Mouse (Mus musculus): ENCODE results near the gene Ccdc62. TPM values are rescaled to one million over a fixed set of nuclear protein-coding genes. Genes with fewer than 3 reads are reported as not detected.

Ccdc62 gene
- 3.1 and 8.0 TPM in 2 replicates for polyA plus RNA-seq (2011; ENCODE audit: insufficient read length, low read depth, missing spikeins)

- TF ChIP-seq CTCF (IDR thresholded peaks at IDR 0.05; ENCODE audit: borderline replicate concordance, insufficient read depth, low read length): no peak
- TF ChIP-seq POLR2A (IDR thresholded peaks at IDR 0.05; ENCODE audit: low read depth, low read length): peak; percentile 95
- Histone ChIP-seq H3K4me3 (ENCODE audit: insufficient read depth, low read length) (peak within 1 kb of the TSS; percentile 72), H3K4me1 (ENCODE audit: control insufficient read depth, insufficient read depth, low read length) (no peaks in the 10 kb centered on the region), H3K27ac (ENCODE audit: insufficient read depth, low read length) (peak within 1 kb of the TSS; percentile 57)
Observed at GRCm38 (mm10) chr5:123930508-123930989, at the start of gene Ccdc62. Ccdc62 (plus strand) TSS chr5:123930679.

- Histone ChIP-seq H3K4me3 (ENCODE audit: insufficient read depth, low read length) (no peak overlapping the region), H3K27ac (ENCODE audit: insufficient read depth, low read length) (no peak overlapping the region)
- TF ChIP-seq CTCF (IDR thresholded peaks at IDR 0.05; ENCODE audit: borderline replicate concordance, insufficient read depth, low read length) (no peak), POLR2A (IDR thresholded peaks at IDR 0.05; ENCODE audit: low read depth, low read length) (no peak)
Observed at GRCm38 (mm10) chr5:123880778-123881177, 49.7 kb upstream of the Ccdc62 start.

GRCm38 (mm10) chr5:123883891-123884290 is 46.6 kb upstream of the Ccdc62 start:
- H3K27ac ChIP-seq (ENCODE audit: insufficient read depth, low read length): no peak overlapping the region
- no peaks in the 10 kb centered on the region; the same call in 1 of the 2 replicates for H3K4me1 ChIP-seq (ENCODE audit: control insufficient read depth, insufficient read depth, low read length)
- TF ChIP-seq CTCF (IDR thresholded peaks at IDR 0.05; ENCODE audit: borderline replicate concordance, insufficient read depth, low read length): no peak
- TF ChIP-seq POLR2A (IDR thresholded peaks at IDR 0.05; ENCODE audit: low read depth, low read length): no peak
- no peak overlapping the region for H3K4me3 ChIP-seq (ENCODE audit: insufficient read depth, low read length)

More at GRCm38 (mm10) chr5:123880778-123881177, 49.7 kb upstream of the Ccdc62 start:
- H3K4me1 ChIP-seq (ENCODE audit: control insufficient read depth, insufficient read depth, low read length): no peaks in the 10 kb centered on the region; the same call in 1 of the 2 replicates

- TF ChIP-seq CTCF (IDR thresholded peaks at IDR 0.05; ENCODE audit: borderline replicate concordance, insufficient read depth, low read length) (no peak), POLR2A (IDR thresholded peaks at IDR 0.05; ENCODE audit: low read depth, low read length) (no peak)
- H3K4me1 ChIP-seq (ENCODE audit: control insufficient read depth, insufficient read depth, low read length): no peaks in the 10 kb centered on the region; the same call in 1 of the 2 replicates
- no peak overlapping the region for H3K4me3 ChIP-seq (ENCODE audit: insufficient read depth, low read length)
Observed at GRCm38 (mm10) chr5:123884332-123884731, 46.1 kb upstream of the Ccdc62 start.

GRCm38 (mm10) chr5:123886365-123886764 is 44.1 kb upstream of the Ccdc62 start:
- Histone ChIP-seq H3K4me3 (ENCODE audit: insufficient read depth, low read length) (no peak overlapping the region), H3K4me1 (ENCODE audit: control insufficient read depth, insufficient read depth, low read length) (no peaks in the 10 kb centered on the region), H3K27ac (ENCODE audit: insufficient read depth, low read length) (no peak overlapping the region)
- TF ChIP-seq CTCF (IDR thresholded peaks at IDR 0.05; ENCODE audit: borderline replicate concordance, insufficient read depth, low read length): no peak
- TF ChIP-seq POLR2A (IDR thresholded peaks at IDR 0.05; ENCODE audit: low read depth, low read length): no peak

More at GRCm38 (mm10) chr5:123884332-123884731, 46.1 kb upstream of the Ccdc62 start:
- H3K27ac ChIP-seq (ENCODE audit: insufficient read depth, low read length): no peak overlapping the region

GRCm38 (mm10) chr5:123890312-123890711 is 40.2 kb upstream of the Ccdc62 start:
- TF ChIP-seq CTCF (IDR thresholded peaks at IDR 0.05; ENCODE audit: borderline replicate concordance, insufficient read depth, low read length) (no peak), POLR2A (IDR thresholded peaks at IDR 0.05; ENCODE audit: low read depth, low read length) (no peak)
- no peaks in the 10 kb centered on the region for H3K4me1 ChIP-seq (ENCODE audit: control insufficient read depth, insufficient read depth, low read length)
- H3K27ac ChIP-seq (ENCODE audit: insufficient read depth, low read length): no peak overlapping the region
- H3K4me3 ChIP-seq (ENCODE audit: insufficient read depth, low read length): no peak overlapping the region

- Histone ChIP-seq H3K4me3 (ENCODE audit: insufficient read depth, low read length) (no peak overlapping the region), H3K4me1 (ENCODE audit: control insufficient read depth, insufficient read depth, low read length) (no peaks in the 10 kb centered on the region), H3K27ac (ENCODE audit: insufficient read depth, low read length) (no peak overlapping the region)
- TF ChIP-seq CTCF (IDR thresholded peaks at IDR 0.05; ENCODE audit: borderline replicate concordance, insufficient read depth, low read length) (no peak), POLR2A (IDR thresholded peaks at IDR 0.05; ENCODE audit: low read depth, low read length) (no peak)
Observed at GRCm38 (mm10) chr5:123890987-123891386, 39.5 kb upstream of the Ccdc62 start.

- Histone ChIP-seq H3K4me1 (ENCODE audit: control insufficient read depth, insufficient read depth, low read length) (no peaks in the 10 kb centered on the region), H3K4me3 (ENCODE audit: insufficient read depth, low read length) (no peak overlapping the region), H3K27ac (ENCODE audit: insufficient read depth, low read length) (no peak overlapping the region)
- TF ChIP-seq CTCF (IDR thresholded peaks at IDR 0.05; ENCODE audit: borderline replicate concordance, insufficient read depth, low read length) (no peak), POLR2A (IDR thresholded peaks at IDR 0.05; ENCODE audit: low read depth, low read length) (no peak)
Observed at GRCm38 (mm10) chr5:123891669-123892068, 38.8 kb upstream of the Ccdc62 start.

GRCm38 (mm10) chr5:123893520-123893919 is 37.0 kb upstream of the Ccdc62 start:
- H3K27ac ChIP-seq (ENCODE audit: insufficient read depth, low read length): no peak overlapping the region
- TF ChIP-seq POLR2A (IDR thresholded peaks at IDR 0.05; ENCODE audit: low read depth, low read length): no peak
- TF ChIP-seq CTCF (IDR thresholded peaks at IDR 0.05; ENCODE audit: borderline replicate concordance, insufficient read depth, low read length): no peak
- H3K4me3 ChIP-seq (ENCODE audit: insufficient read depth, low read length): no peak overlapping the region
- no peaks in the 10 kb centered on the region for H3K4me1 ChIP-seq (ENCODE audit: control insufficient read depth, insufficient read depth, low read length)

- Histone ChIP-seq H3K4me1 (ENCODE audit: control insufficient read depth, insufficient read depth, low read length) (no peaks in the 10 kb centered on the region), H3K4me3 (ENCODE audit: insufficient read depth, low read length) (no peak overlapping the region), H3K27ac (ENCODE audit: insufficient read depth, low read length) (no peak overlapping the region)
- no peak for TF ChIP-seq CTCF (IDR thresholded peaks at IDR 0.05; ENCODE audit: borderline replicate concordance, insufficient read depth, low read length)
- TF ChIP-seq POLR2A (IDR thresholded peaks at IDR 0.05; ENCODE audit: low read depth, low read length): no peak
Observed at GRCm38 (mm10) chr5:123896395-123896794, 34.1 kb upstream of the Ccdc62 start.
